20 mouse cellular contexts compared by ENCODE assay signal in genomic region chr8:127564426-127564825, GRCm38 (mm10).
"Had no signal": no experiment of that assay in that cellular context is flagged by ENCODE, and none has a peak within 500 bp of the region (broad histone marks: within the 10 kb centered on the region; RNA-seq: fewer than 3 reads in every experiment).

No protein-coding gene starts in this region.

- H3K27me3 ChIP-seq: limb, embryonic 12.5 days; liver, embryonic 13.5 days; lung, embryonic 15.5 days; midbrain, embryonic 12.5 days; neural tube, embryonic 15.5 days; stomach, embryonic 15.5 days had no signal

- H3K27ac ChIP-seq: kidney, postnatal 0 days; limb, embryonic 12.5 days; liver, embryonic 13.5 days; lung, embryonic 15.5 days; macrophage; midbrain, embryonic 12.5 days; neural tube, embryonic 15.5 days; stomach, embryonic 15.5 days had no signal

- DNase-seq: kidney, adult 9 months; kidney, postnatal 36 days; layer of hippocampus, adult 9-11 months; layer of hippocampus, postnatal 36 days; liver; liver, embryonic 13.5 days; liver, postnatal 0 days; lung, postnatal 14 days; right cerebral cortex, postnatal 4 days; spleen, adult 18-20 months; thymus, adult 2 months; thymus, postnatal 25 days had no signal

- H3K9me3 ChIP-seq: limb, embryonic 12.5 days; liver, embryonic 13.5 days; lung, embryonic 15.5 days; midbrain, embryonic 12.5 days; neural tube, embryonic 15.5 days; stomach, embryonic 15.5 days had no signal

- H3K9ac ChIP-seq: limb, embryonic 12.5 days; liver, embryonic 13.5 days; liver, postnatal 0 days; lung, embryonic 15.5 days; midbrain, embryonic 12.5 days; neural tube, embryonic 15.5 days; stomach, embryonic 15.5 days had no signal

- H3K36me3 ChIP-seq: liver, embryonic 13.5 days; lung, embryonic 15.5 days; midbrain, embryonic 12.5 days; neural tube, embryonic 15.5 days; stomach, embryonic 15.5 days had no signal

- H3K4me2 ChIP-seq: limb, embryonic 12.5 days; liver, embryonic 13.5 days; lung, embryonic 15.5 days; midbrain, embryonic 12.5 days; neural tube, embryonic 15.5 days; stomach, embryonic 15.5 days had no signal

- ATAC-seq: liver, postnatal 0 days had no signal

- H3K4me3 ChIP-seq: limb, embryonic 12.5 days; liver, embryonic 13.5 days; lung, embryonic 15.5 days; megakaryocyte, embryonic 14.5 days; midbrain, embryonic 12.5 days; neural tube, embryonic 15.5 days; stomach, embryonic 15.5 days had no signal

- H3K4me1 ChIP-seq: limb, embryonic 12.5 days; lung, embryonic 15.5 days; megakaryocyte, embryonic 14.5 days; stomach, embryonic 15.5 days had no signal
